Mouse (Mus musculus): ENCODE results near the gene Tet1. TPM values are rescaled to one million over a fixed set of nuclear protein-coding genes. Genes with fewer than 3 reads are reported as not detected.
A peak's percentile ranks its signal among the peaks of the same experiment; 100 is the strongest.

Gene Tet1
- polyA plus RNA-seq, 1 experiment = 0.48 TPM

DNA sequence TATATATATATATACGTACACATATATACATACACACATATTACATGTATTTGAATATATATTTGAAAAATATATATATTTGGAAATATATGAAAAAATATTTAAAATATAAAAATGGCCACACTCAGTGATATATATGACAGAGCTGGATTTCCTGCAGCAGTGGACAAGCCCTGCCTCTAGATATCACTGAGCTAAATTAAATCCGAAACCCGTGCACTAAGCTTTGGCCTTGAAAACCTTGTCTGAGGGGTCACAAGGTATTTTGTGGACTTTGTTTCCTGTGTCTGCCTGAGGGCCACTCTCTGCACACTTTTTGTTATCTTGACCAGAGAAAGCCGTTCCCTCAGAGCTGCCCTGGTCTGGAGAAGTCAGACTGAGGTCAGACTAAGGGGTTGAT lies 54.2 kb downstream of the Tet1 start:
- Histone ChIP-seq H3K36me3 (ENCODE audit: control insufficient read depth, insufficient read depth) (no peaks in the 10 kb centered on the region), H3K4me2 (ENCODE audit: low read depth) (no peak overlapping the region), H3K79me2 (ENCODE audit: control insufficient read depth, insufficient read depth) (no peaks in the 10 kb centered on the region), H3ac (ENCODE audit: control insufficient read depth, insufficient read length) (no peak overlapping the region), H3K4me3 (no peak overlapping the region), H3K27me3 (ENCODE audit: control insufficient read depth, insufficient read depth, insufficient read length) (no peaks in the 10 kb centered on the region)
- TF ChIP-seq E2F4 (IDR thresholded peaks at IDR 0.05; ENCODE audit: insufficient read depth) = no peak
- no peak for TF ChIP-seq TCF3 (IDR thresholded peaks at IDR 0.05; ENCODE audit: insufficient read length, low read depth)
- no peak for TF ChIP-seq POLR2A (IDR thresholded peaks at IDR 0.05; ENCODE audit: insufficient read length, low read depth)
- no peak for TF ChIP-seq REST (IDR thresholded peaks at IDR 0.05; ENCODE audit: insufficient read depth, insufficient read length)
- no peak for TF ChIP-seq MAX (IDR thresholded peaks at IDR 0.05; ENCODE audit: low read depth)
- TF ChIP-seq CEBPB (IDR thresholded peaks at IDR 0.05; ENCODE audit: insufficient read depth, poor library complexity, severe bottlenecking) = no peak
- no peak for TF ChIP-seq TCF12 (IDR thresholded peaks at IDR 0.05; ENCODE audit: insufficient read depth, poor library complexity, severe bottlenecking)
- TF ChIP-seq POLR2AphosphoS2 (IDR thresholded peaks at IDR 0.05; ENCODE audit: insufficient read length, low read depth) = no peak
- no peak for TF ChIP-seq MYOD1 (IDR thresholded peaks at IDR 0.05; ENCODE audit: control insufficient read depth in 1 of 3, insufficient read length in 2 of 3, low read depth in 2 of 3)
- TF ChIP-seq MYOG (IDR thresholded peaks at IDR 0.05; ENCODE audit: control insufficient read depth in 1 of 3, insufficient read depth in 1 of 3, insufficient read length in 2 of 3, low read depth in 2 of 3) = no peak

DNA sequence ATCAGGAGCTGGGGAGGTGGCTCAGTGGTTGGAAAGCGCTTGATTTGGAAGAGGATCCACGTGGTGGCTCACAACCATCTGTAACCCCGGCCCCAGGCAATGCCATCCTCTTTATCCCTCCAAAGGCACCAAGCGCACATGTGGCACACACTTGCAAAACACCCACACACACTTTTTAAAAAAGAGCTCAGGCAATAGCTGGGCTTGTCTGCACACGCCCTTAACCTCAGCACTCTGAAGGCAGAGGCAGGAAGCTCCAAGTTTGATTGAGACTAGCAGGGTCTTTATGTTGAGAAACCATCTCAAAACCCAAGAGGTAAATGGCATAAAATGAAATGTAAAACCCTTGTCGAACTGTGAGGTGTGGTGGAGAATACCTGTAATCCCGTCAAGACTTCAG lies 57.2 kb downstream of the Tet1 start:
- TF ChIP-seq TCF3 (IDR thresholded peaks at IDR 0.05; ENCODE audit: insufficient read length, low read depth) (no peak), MYOD1 (IDR thresholded peaks at IDR 0.05; ENCODE audit: control insufficient read depth in 1 of 3, insufficient read length in 2 of 3, low read depth in 2 of 3) (peak in 1 of 3 experiments; percentile 6), POLR2AphosphoS2 (IDR thresholded peaks at IDR 0.05; ENCODE audit: insufficient read length, low read depth) (no peak), E2F4 (IDR thresholded peaks at IDR 0.05; ENCODE audit: insufficient read depth) (no peak), SRF (IDR thresholded peaks at IDR 0.05; ENCODE audit: control insufficient read depth, insufficient read length, low read depth) (peak; percentile 14), REST (IDR thresholded peaks at IDR 0.05; ENCODE audit: insufficient read depth, insufficient read length) (no peak), USF1 (IDR thresholded peaks at IDR 0.05; ENCODE audit: low read depth) (no peak)
- Histone ChIP-seq H3K27me3 (ENCODE audit: control insufficient read depth, insufficient read depth, insufficient read length) (no peaks in the 10 kb centered on the region), H3K4me2 (ENCODE audit: low read depth) (peak overlapping the region; percentile 48), H3K4me3 (no peak overlapping the region), H3K36me3 (ENCODE audit: control insufficient read depth, insufficient read depth) (no peaks in the 10 kb centered on the region), H3ac (ENCODE audit: control insufficient read depth, insufficient read length) (no peak overlapping the region), H3K79me2 (ENCODE audit: control insufficient read depth, insufficient read depth) (no peaks in the 10 kb centered on the region)

DNA sequence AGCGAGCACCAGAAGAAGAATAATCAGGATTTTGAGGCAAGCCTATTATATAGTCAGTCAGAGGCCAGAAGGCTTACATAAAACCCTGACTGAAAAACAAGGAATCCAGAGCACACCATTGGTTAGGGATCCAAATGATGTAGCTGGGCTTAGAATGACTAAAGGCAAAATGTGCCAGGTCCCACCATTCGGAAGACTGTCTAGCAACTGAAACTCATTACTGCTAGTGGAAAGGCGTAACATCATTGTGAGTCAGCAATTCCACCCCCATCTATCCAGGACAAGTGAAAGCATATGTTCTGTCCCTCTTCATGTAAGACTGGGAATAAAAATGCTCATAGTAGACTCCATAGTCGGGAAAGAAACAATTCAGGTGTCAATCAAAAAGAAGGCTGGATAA lies 57.8 kb downstream of the Tet1 start:
- Histone ChIP-seq H3K79me2 (ENCODE audit: control insufficient read depth, insufficient read depth) (no peaks in the 10 kb centered on the region), H3K27me3 (ENCODE audit: control insufficient read depth, insufficient read depth, insufficient read length) (no peaks in the 10 kb centered on the region), H3K36me3 (ENCODE audit: control insufficient read depth, insufficient read depth) (no peaks in the 10 kb centered on the region), H3K4me3 (no peak overlapping the region), H3K4me2 (ENCODE audit: low read depth) (peak overlapping the region; percentile 48), H3ac (ENCODE audit: control insufficient read depth, insufficient read length) (no peak overlapping the region)
- TF ChIP-seq E2F4 (IDR thresholded peaks at IDR 0.05; ENCODE audit: insufficient read depth) (no peak), USF1 (IDR thresholded peaks at IDR 0.05; ENCODE audit: low read depth) (no peak), REST (IDR thresholded peaks at IDR 0.05; ENCODE audit: insufficient read depth, insufficient read length) (no peak), POLR2A (IDR thresholded peaks at IDR 0.05; ENCODE audit: insufficient read length, low read depth) (no peak), SRF (IDR thresholded peaks at IDR 0.05; ENCODE audit: control insufficient read depth, insufficient read length, low read depth) (no peak), TCF12 (IDR thresholded peaks at IDR 0.05; ENCODE audit: insufficient read depth, poor library complexity, severe bottlenecking) (no peak), TCF3 (IDR thresholded peaks at IDR 0.05; ENCODE audit: insufficient read length, low read depth) (no peak), MAX (IDR thresholded peaks at IDR 0.05; ENCODE audit: low read depth) (no peak)

DNA sequence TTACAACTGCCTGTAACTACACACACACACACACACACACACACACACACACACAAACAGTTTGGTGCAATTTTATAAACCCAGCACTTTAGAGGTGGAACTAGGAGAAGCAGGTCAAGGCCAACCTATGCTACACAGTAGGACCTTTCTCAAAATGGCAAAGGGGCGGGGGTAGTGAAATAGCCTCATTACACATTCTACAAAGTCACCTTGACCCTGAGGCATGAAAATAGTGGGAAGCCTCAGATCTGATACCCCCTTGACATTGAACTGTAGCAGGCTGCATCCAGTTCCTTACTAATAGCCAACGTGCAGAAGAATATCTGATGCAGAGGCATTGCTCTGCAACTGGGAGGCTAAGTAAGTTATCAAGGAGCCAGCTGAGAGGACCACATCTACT lies 60.0 kb downstream of the Tet1 start:
- H3K27me3 ChIP-seq (ENCODE audit: control insufficient read depth, insufficient read depth, insufficient read length) = no peaks in the 10 kb centered on the region
- no peaks in the 10 kb centered on the region for H3K79me2 ChIP-seq (ENCODE audit: control insufficient read depth, insufficient read depth)
- H3ac ChIP-seq (ENCODE audit: control insufficient read depth, insufficient read length) = no peak overlapping the region
- H3K36me3 ChIP-seq (ENCODE audit: control insufficient read depth, insufficient read depth) = no peaks in the 10 kb centered on the region
- no peak overlapping the region for H3K4me2 ChIP-seq (ENCODE audit: low read depth)
- no peak overlapping the region for H3K4me3 ChIP-seq
- no peak for TF ChIP-seq POLR2A (IDR thresholded peaks at IDR 0.05; ENCODE audit: insufficient read length, low read depth)
- TF ChIP-seq MYOD1 (IDR thresholded peaks at IDR 0.05; ENCODE audit: control insufficient read depth in 1 of 3, insufficient read length in 2 of 3, low read depth in 2 of 3) = no peak
- TF ChIP-seq TCF12 (IDR thresholded peaks at IDR 0.05; ENCODE audit: insufficient read depth, poor library complexity, severe bottlenecking) = no peak
- no peak for TF ChIP-seq CEBPB (IDR thresholded peaks at IDR 0.05; ENCODE audit: insufficient read depth, poor library complexity, severe bottlenecking)
- no peak for TF ChIP-seq POLR2AphosphoS2 (IDR thresholded peaks at IDR 0.05; ENCODE audit: insufficient read length, low read depth)
- no peak for TF ChIP-seq MAX (IDR thresholded peaks at IDR 0.05; ENCODE audit: low read depth)

DNA sequence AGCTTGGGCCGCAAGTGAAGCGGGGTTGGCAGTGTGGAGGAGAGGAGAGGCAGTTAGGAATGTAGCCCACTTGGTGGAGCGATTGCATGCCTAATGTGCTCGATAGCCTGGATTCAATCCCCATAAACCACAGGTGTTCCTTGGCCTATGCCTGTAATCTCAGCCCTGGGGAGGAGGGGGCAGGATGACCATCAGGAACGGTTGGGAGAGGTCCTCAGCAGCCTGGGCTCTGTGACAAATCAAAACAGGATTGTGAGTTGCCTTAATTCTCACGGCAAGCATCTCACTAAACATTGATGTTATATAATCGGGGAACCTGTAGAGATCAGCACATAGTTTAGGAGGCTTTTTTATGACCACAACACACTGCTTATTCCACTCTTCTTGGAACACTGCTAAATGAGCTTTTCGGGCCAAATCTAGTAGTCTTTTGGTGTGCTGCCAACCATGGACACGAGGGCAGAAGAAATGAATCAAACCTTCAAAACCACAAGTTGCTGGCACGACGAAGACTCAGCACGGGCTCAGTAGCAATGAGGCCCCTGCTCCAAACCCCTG lies 61.6 kb downstream of the Tet1 start:
- H3K4me2 ChIP-seq (ENCODE audit: low read depth) = no peak overlapping the region
- no peak overlapping the region for H3K4me3 ChIP-seq
- TF ChIP-seq USF1 (IDR thresholded peaks at IDR 0.05; ENCODE audit: low read depth) (peak; percentile 22), MYOD1 (IDR thresholded peaks at IDR 0.05; ENCODE audit: control insufficient read depth in 1 of 3, insufficient read length in 2 of 3, low read depth in 2 of 3) (peak in 1 of 3 experiments; percentile 21), POLR2AphosphoS2 (IDR thresholded peaks at IDR 0.05; ENCODE audit: insufficient read length, low read depth) (no peak), CEBPB (IDR thresholded peaks at IDR 0.05; ENCODE audit: insufficient read depth, poor library complexity, severe bottlenecking) (no peak), REST (IDR thresholded peaks at IDR 0.05; ENCODE audit: insufficient read depth, insufficient read length) (no peak), POLR2A (IDR thresholded peaks at IDR 0.05; ENCODE audit: insufficient read length, low read depth) (no peak), MAX (IDR thresholded peaks at IDR 0.05; ENCODE audit: low read depth) (no peak), SRF (IDR thresholded peaks at IDR 0.05; ENCODE audit: control insufficient read depth, insufficient read length, low read depth) (no peak), MYOG (IDR thresholded peaks at IDR 0.05; ENCODE audit: control insufficient read depth in 1 of 3, insufficient read depth in 1 of 3, insufficient read length in 2 of 3, low read depth in 2 of 3) (no peak)
- H3K27me3 ChIP-seq (ENCODE audit: control insufficient read depth, insufficient read depth, insufficient read length) = no peaks in the 10 kb centered on the region
- H3K36me3 ChIP-seq (ENCODE audit: control insufficient read depth, insufficient read depth) = no peaks in the 10 kb centered on the region
- no peaks in the 10 kb centered on the region for H3K79me2 ChIP-seq (ENCODE audit: control insufficient read depth, insufficient read depth)
- no peak overlapping the region for H3ac ChIP-seq (ENCODE audit: control insufficient read depth, insufficient read length)
